Mouse (Mus musculus) splenic B cell, adult 2 months (primary cell): ENCODE results near the gene Fos.

Source experiments
- DNase-seq: peaks from one replicate; pipeline ENCODE4 v3.0.0-alpha.2; 2011; ENCODE audit warnings: low read depth, low spot score
- H3K27me3 ChIP-seq: 2 replicates; pipeline ENCODE4 v1.6.1; 2012; ENCODE audit warnings: mild to moderate bottlenecking, low read length, moderate library complexity, mixed read lengths; ENCODE audit not compliant: control insufficient read depth, poor library complexity, insufficient read depth, severe bottlenecking
- H3K36me3 ChIP-seq: 2 replicates; pipeline ENCODE4 v1.6.1; 2012; ENCODE audit warnings: mild to moderate bottlenecking, low read length, moderate library complexity, mixed read lengths; ENCODE audit not compliant: control insufficient read depth, poor library complexity, insufficient read depth, severe bottlenecking

Fos gene

GRCm38 (mm10) chr12:85474298-85475231, 875 bp downstream of the Fos start:
- Histone ChIP-seq H3K27me3 (no peaks in the 10 kb centered on the region), H3K36me3 (peaks cover 5% of the 10 kb centered on the region; the same call in 1 of the 2 replicates)
- DNase-seq: peak; percentile 68

- H3K36me3 ChIP-seq: peaks cover 5% of the 10 kb centered on the region; the same call in 1 of the 2 replicates
- peak; percentile 59 for DNase-seq
- no peaks in the 10 kb centered on the region for H3K27me3 ChIP-seq
Observed at GRCm38 (mm10) chr12:85475232-85475919, 1.7 kb downstream of the Fos start.

- peak; percentile 59 for DNase-seq
- Histone ChIP-seq H3K27me3 (no peaks in the 10 kb centered on the region), H3K36me3 (peaks cover 5% of the 10 kb centered on the region; the same call in 1 of the 2 replicates)
Observed at GRCm38 (mm10) chr12:85475920-85476828, 2.5 kb downstream of the Fos start.

GRCm38 (mm10) chr12:85477219-85477618, 3.5 kb downstream of the Fos start:
- peak; percentile 64 for DNase-seq
- no peaks in the 10 kb centered on the region for H3K27me3 ChIP-seq
- H3K36me3 ChIP-seq: peaks cover 5% of the 10 kb centered on the region; the same call in 1 of the 2 replicates

GRCm38 (mm10) chr12:85477804-85478203, 4.1 kb downstream of the Fos start:
- no peaks in the 10 kb centered on the region for H3K27me3 ChIP-seq
- H3K36me3 ChIP-seq: peaks cover 5% of the 10 kb centered on the region; the same call in 1 of the 2 replicates
- DNase-seq: peak; percentile 75

- Histone ChIP-seq H3K27me3 (no peaks in the 10 kb centered on the region), H3K36me3 (peaks cover 5% of the 10 kb centered on the region; the same call in 1 of the 2 replicates)
- peak; percentile 71 for DNase-seq
Observed at GRCm38 (mm10) chr12:85478696-85479095, 5.0 kb downstream of the Fos start.

GRCm38 (mm10) chr12:85479190-85479589, 5.5 kb downstream of the Fos start:
- Histone ChIP-seq H3K36me3 (peaks cover 5% of the 10 kb centered on the region; the same call in 1 of the 2 replicates), H3K27me3 (no peaks in the 10 kb centered on the region)
- peak; percentile 56 for DNase-seq

GRCm38 (mm10) chr12:85483155-85483554, 9.5 kb downstream of the Fos start:
- Histone ChIP-seq H3K36me3 (no peaks in the 10 kb centered on the region), H3K27me3 (no peaks in the 10 kb centered on the region)
- DNase-seq: peak; percentile 55

- no peaks in the 10 kb centered on the region for H3K27me3 ChIP-seq
- H3K36me3 ChIP-seq: no peaks in the 10 kb centered on the region
- no peak for DNase-seq
Observed at GRCm38 (mm10) chr12:85484655-85485054, 11.0 kb downstream of the Fos start.

- H3K27me3 ChIP-seq: no peaks in the 10 kb centered on the region
- no peaks in the 10 kb centered on the region for H3K36me3 ChIP-seq
- peak; percentile 97 for DNase-seq
Observed at GRCm38 (mm10) chr12:85485890-85486765, 12.4 kb downstream of the Fos start.

- H3K27me3 ChIP-seq: no peaks in the 10 kb centered on the region
- H3K36me3 ChIP-seq: no peaks in the 10 kb centered on the region
- DNase-seq: peak; percentile 60
Observed at GRCm38 (mm10) chr12:85486766-85487069, 13.0 kb downstream of the Fos start.

- Histone ChIP-seq H3K27me3 (no peaks in the 10 kb centered on the region), H3K36me3 (no peaks in the 10 kb centered on the region)
- DNase-seq: peak; percentile 81
Observed at GRCm38 (mm10) chr12:85487545-85488141, 14.0 kb downstream of the Fos start.

- DNase-seq: no peak
- no peaks in the 10 kb centered on the region for H3K27me3 ChIP-seq
- no peaks in the 10 kb centered on the region for H3K36me3 ChIP-seq
Observed at GRCm38 (mm10) chr12:85489232-85489886, 15.7 kb downstream of the Fos start.
